Mouse (Mus musculus): ENCODE measurements around the gene Jam3.

Gene Jam3

GRCm38 (mm10) chr9:27154763-27155530, at the start of gene Jam3:
Gene Jam3 (minus strand): TSS chr9:27155421.
- DNase-seq (ENCODE audit: low read depth) = peak; percentile 50

GRCm38 (mm10) chr9:27204201-27204600, 49.0 kb upstream of the Jam3 start:
- DNase-seq (ENCODE audit: low read depth) = no peak

GRCm38 (mm10) chr9:27203134-27203533, 47.9 kb upstream of the Jam3 start:
- no peak for DNase-seq (ENCODE audit: low read depth)

GRCm38 (mm10) chr9:27201472-27202219, 46.4 kb upstream of the Jam3 start:
- no peak for DNase-seq (ENCODE audit: low read depth)

GRCm38 (mm10) chr9:27193592-27194080, 38.4 kb upstream of the Jam3 start:
- no peak for DNase-seq (ENCODE audit: low read depth)

GRCm38 (mm10) chr9:27192761-27193591, 37.8 kb upstream of the Jam3 start:
- no peak for DNase-seq (ENCODE audit: low read depth)

- DNase-seq (ENCODE audit: low read depth) = peak; percentile 47
These were observed 37.0 kb upstream of the Jam3 start for GRCm38 (mm10) chr9:27192001-27192760.

GRCm38 (mm10) chr9:27191501-27191981, 36.3 kb upstream of the Jam3 start:
- no peak for DNase-seq (ENCODE audit: low read depth)

- no peak for DNase-seq (ENCODE audit: low read depth)
These were observed 35.2 kb upstream of the Jam3 start for GRCm38 (mm10) chr9:27190461-27190860.

- DNase-seq (ENCODE audit: low read depth) = no peak
These were observed 34.1 kb upstream of the Jam3 start for GRCm38 (mm10) chr9:27189306-27189705.

GRCm38 (mm10) chr9:27188677-27189241, 33.5 kb upstream of the Jam3 start:
- DNase-seq (ENCODE audit: low read depth) = no peak

- no peak for DNase-seq (ENCODE audit: low read depth)
These were observed 30.6 kb upstream of the Jam3 start for GRCm38 (mm10) chr9:27185820-27186219.

- DNase-seq (ENCODE audit: low read depth) = no peak
These were observed 26.9 kb upstream of the Jam3 start for GRCm38 (mm10) chr9:27182087-27182486.

- no peak for DNase-seq (ENCODE audit: low read depth)
These were observed 25.3 kb upstream of the Jam3 start for GRCm38 (mm10) chr9:27180492-27180891.

- no peak for DNase-seq (ENCODE audit: low read depth)
These were observed 23.7 kb upstream of the Jam3 start for GRCm38 (mm10) chr9:27178935-27179334.

- DNase-seq (ENCODE audit: low read depth) = peak; percentile 52
These were observed 20.9 kb upstream of the Jam3 start for GRCm38 (mm10) chr9:27176154-27176553.

GRCm38 (mm10) chr9:27175682-27176081, 20.5 kb upstream of the Jam3 start:
- DNase-seq (ENCODE audit: low read depth) = no peak

GRCm38 (mm10) chr9:27175241-27175640, 20.0 kb upstream of the Jam3 start:
- DNase-seq (ENCODE audit: low read depth) = no peak

- DNase-seq (ENCODE audit: low read depth) = no peak
These were observed 18.9 kb upstream of the Jam3 start for GRCm38 (mm10) chr9:27174079-27174478.

GRCm38 (mm10) chr9:27173646-27174045, 18.4 kb upstream of the Jam3 start:
- DNase-seq (ENCODE audit: low read depth) = no peak

GRCm38 (mm10) chr9:27172839-27173238, 17.6 kb upstream of the Jam3 start:
- no peak for DNase-seq (ENCODE audit: low read depth)

Data from c-Kit-positive CD71-negative TER-119-negative erythroid progenitor cells, embryonic 14.5 days (primary cell).